Mouse (Mus musculus): ENCODE measurements at regions not wholly inside any gene's neighbourhood (a gene's known extent, or its start where the extent isn't known, plus 50 kb on each side); places are given as distances from the start of the nearest gene placed in this dataset.

DNA sequence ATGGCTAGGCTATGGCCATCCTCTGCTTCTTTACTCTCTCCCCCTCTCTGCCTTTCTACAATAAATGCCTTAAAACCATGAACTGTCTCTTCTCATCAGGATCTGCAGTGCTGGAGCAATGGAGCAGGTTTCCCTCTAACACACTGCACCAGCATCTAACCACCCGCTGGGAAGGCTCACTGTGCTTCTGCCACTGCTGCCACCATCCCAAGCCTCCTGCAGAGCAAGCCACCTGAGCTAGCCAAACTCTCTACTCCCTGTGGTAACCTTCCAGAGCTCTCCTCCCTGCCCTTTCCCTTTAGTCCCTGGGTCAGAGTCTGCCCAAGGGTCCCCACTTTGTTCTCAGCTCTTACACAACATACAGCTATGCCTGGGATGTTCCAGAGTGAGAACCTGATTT is 107.3 kb upstream of the 4933402E13Rik start:
- no peaks in the 10 kb centered on the region for H3K36me3 ChIP-seq (ENCODE audit: insufficient read depth, low read length)
- TF ChIP-seq CTCF (IDR thresholded peaks at IDR 0.05) (no peak), EP300 (IDR thresholded peaks at IDR 0.05) (no peak)
- no peak overlapping the region for H3K9ac ChIP-seq (replicated peaks; ENCODE audit: low read depth)
- no peaks in the 10 kb centered on the region for H3K4me1 ChIP-seq (ENCODE audit: insufficient read depth, low read depth, low read length)
- H3K27me3 ChIP-seq (replicated peaks; ENCODE audit: insufficient read depth, low read length): no peaks in the 10 kb centered on the region
- no peak for DNase-seq (ENCODE audit: low spot score)
- no peak overlapping the region for H3K4me2 ChIP-seq (replicated peaks; ENCODE audit: low read depth, low read length)
- ATAC-seq: no peak
- H3K4me3 ChIP-seq (ENCODE audit: low read depth, low read length): no peak overlapping the region
- 27% methylated on average over 1 of the region's 1 CpGs for WGBS
- no peak overlapping the region for H3K27ac ChIP-seq (ENCODE audit: low read length)
- H3K9me3 ChIP-seq (ENCODE audit: low read length): no peaks in the 10 kb centered on the region

DNA sequence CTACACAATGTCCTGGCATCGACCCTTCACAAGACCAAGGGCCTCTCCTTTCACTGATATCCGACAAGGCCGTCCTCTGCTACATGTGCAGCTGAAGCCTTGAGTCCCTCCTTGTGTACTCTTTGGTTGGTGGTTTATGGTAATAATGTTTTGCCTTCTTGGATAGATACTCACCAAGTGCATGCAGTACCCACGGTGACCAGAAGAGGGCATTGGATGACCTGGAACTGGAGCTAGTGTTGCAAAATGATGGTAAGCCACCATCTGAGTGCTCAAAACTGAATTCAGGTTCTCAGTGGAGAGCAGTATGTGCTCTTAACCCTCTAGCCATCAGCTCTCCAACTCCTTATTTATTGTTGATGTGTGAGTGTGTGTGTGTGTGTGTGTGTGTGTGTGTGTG is 103.2 kb upstream of the 4933402E13Rik start:
- Histone ChIP-seq H3K36me3 (ENCODE audit: insufficient read depth, low read length) (no peaks in the 10 kb centered on the region), H3K9me3 (ENCODE audit: low read length) (no peaks in the 10 kb centered on the region), H3K4me2 (replicated peaks; ENCODE audit: low read depth, low read length) (no peak overlapping the region), H3K9ac (replicated peaks; ENCODE audit: low read depth) (no peak overlapping the region), H3K4me1 (ENCODE audit: insufficient read depth, low read depth, low read length) (no peaks in the 10 kb centered on the region), H3K27ac (ENCODE audit: low read length) (no peak overlapping the region), H3K4me3 (ENCODE audit: low read depth, low read length) (no peak overlapping the region), H3K27me3 (replicated peaks; ENCODE audit: insufficient read depth, low read length) (no peaks in the 10 kb centered on the region)
- no peak for DNase-seq (ENCODE audit: low spot score)
- ATAC-seq: no peak
- WGBS: 87% methylated on average over 4 of the region's 4 CpGs
- TF ChIP-seq CTCF (IDR thresholded peaks at IDR 0.05) (peak; percentile 15; the same call in 1 of the 2 replicates), EP300 (IDR thresholded peaks at IDR 0.05) (no peak)

All from lung, postnatal 0 days (tissue).